ENCODE assay signal across 19 mouse cellular contexts in genomic region chr17:17414206-17414605, GRCm38 (mm10). TPM values are rescaled to one million over a fixed set of nuclear protein-coding genes. Genes with fewer than 3 reads are reported as not detected.
"Had no signal": no experiment of that assay in that cellular context is flagged by ENCODE, and none has a peak within 500 bp of the region (broad histone marks: within the 10 kb centered on the region; RNA-seq: fewer than 3 reads in every experiment).

No protein-coding gene starts in this region.

- H3K27me3 ChIP-seq: neural tube, embryonic 12.5 days; neural tube, embryonic 13.5 days; neural tube, embryonic 15.5 days; stomach, embryonic 15.5 days had no signal

- H3K36me3 ChIP-seq: neural tube, embryonic 12.5 days; neural tube, embryonic 13.5 days; neural tube, embryonic 15.5 days; stomach, embryonic 15.5 days had no signal

- H3K4me3 ChIP-seq: neural tube, embryonic 12.5 days; neural tube, embryonic 13.5 days; neural tube, embryonic 15.5 days; stomach, embryonic 15.5 days had no signal

- H3K27ac ChIP-seq: neural tube, embryonic 12.5 days; neural tube, embryonic 13.5 days; neural tube, embryonic 15.5 days; stomach, embryonic 15.5 days; stomach, postnatal 0 days had no signal

- H3K9ac ChIP-seq: neural tube, embryonic 12.5 days; neural tube, embryonic 13.5 days; neural tube, embryonic 15.5 days; stomach, embryonic 15.5 days had no signal

- DNase-seq: retina, postnatal 1 day; right cerebral cortex, adult 18-20 months; right cerebral cortex, postnatal 14 days; right cerebral cortex, postnatal 25 days; right cerebral cortex, postnatal 4 days; spleen, adult 18-20 months; thymus, adult 18-20 months; thymus, adult 2 months; thymus, postnatal 14 days; thymus, postnatal 25 days; thymus, postnatal 36 days; thymus, postnatal 4 days had no signal

- H3K9me3 ChIP-seq: neural tube, embryonic 12.5 days; neural tube, embryonic 13.5 days; neural tube, embryonic 15.5 days; stomach, embryonic 15.5 days had no signal

- H3K4me2 ChIP-seq: neural tube, embryonic 12.5 days; neural tube, embryonic 13.5 days; neural tube, embryonic 15.5 days; stomach, embryonic 15.5 days had no signal

RNA-seq across cellular contexts. Expression of gene Lix1, which starts 11.7 kb away (rescaled TPM):
- total RNA-seq: neutrophil, adult 5-6 weeks had no signal
- polyA plus RNA-seq: small intestine, adult 2 months had no signal
